Mouse (Mus musculus) skeletal muscle tissue, adult 2 months (tissue): ENCODE measurements around the gene Ago1.

Experiments
- DNase-seq: peaks from one replicate; pipeline ENCODE4 v3.0.0-alpha.2; 2012; ENCODE audit warnings: low read depth, low spot score

Gene Ago1

DNA sequence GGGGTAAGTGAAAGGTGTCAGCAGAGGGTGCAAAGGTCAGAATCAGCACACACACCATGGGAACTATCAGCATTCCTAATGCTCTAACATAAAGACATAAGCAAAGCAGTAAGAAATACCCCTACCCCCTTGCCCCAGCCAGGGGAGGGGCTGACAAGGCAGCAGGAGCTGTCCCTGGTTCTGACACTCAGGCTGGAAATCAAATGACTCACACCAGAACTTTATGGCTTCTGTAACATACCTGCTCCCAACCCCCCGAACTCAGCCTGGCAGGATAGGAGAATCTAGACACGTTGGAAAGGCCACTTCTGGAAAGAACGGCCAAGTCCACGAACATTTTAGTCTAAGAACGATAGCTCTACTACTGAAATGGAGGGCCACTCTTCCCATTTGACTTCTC, 4.6 kb upstream of the Ago1 start:
- DNase-seq, result no peak

DNA sequence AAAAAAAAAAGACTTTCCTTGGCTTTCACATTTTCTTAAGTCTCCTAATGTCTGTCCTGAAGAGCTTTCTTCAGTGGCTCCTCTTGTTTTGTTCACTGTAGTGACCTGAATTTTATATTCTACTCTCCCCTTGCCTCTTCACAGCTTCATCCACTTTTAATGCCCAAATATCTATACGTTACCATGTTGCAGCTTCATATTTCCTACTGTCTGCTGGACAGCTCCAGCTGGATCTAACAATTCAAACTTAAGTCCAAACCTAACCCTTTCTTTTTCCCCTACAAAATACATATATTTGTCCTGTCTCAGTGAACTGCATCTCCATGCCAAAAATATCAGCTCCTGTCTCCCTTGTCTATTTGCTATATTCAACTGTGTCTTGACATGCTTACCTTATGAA, 951 bp upstream of the Ago1 start:
- no peak for DNase-seq

DNA sequence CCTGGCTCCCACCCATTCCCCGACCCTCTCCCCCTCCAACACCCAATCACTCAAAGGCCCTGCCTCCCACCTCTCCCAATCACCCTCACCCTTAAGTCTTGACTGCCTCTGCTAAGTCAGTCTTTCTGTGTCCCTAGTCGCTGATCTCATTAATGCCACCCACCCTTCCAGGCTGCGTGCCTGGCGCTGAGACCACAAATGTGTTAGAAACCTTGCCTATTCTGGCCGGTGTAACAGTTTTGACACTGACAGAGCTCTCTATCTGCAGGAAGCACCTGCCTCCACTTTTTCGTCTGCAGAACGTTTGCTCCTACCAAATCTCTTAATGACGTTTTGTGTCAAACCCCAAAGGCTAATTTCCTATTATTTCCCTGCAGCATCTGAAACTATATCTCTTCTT, 542 bp upstream of the Ago1 start:
- DNase-seq, result no peak

DNA sequence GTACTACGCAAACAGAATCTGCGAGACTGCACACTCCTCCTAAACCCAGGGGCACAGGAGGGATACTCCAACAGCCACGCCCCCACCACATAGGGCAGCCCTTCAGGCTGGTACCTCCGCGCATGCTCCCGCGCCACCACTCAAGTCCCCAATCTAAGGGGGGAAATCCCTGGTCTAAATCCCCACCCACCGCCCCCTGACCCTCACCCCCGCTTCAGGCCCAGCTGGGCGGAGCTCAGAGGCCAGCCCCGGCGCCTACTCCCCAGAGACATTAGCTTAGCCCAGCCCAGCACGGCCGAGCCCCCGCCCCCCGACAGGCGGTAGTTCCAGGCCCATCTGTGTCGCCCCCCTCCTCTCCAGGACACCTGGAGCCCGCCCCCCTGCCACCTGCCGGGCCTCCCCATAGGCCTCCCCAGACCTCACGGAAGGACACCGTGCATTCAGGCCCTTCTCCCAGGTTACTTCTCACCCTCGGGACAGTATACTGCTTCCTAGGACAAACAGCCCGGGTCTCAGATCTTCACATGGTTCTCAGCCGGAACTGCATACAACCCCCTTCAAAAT, 580 bp downstream of the Ago1 start:
- peak; percentile 13 for DNase-seq

DNA sequence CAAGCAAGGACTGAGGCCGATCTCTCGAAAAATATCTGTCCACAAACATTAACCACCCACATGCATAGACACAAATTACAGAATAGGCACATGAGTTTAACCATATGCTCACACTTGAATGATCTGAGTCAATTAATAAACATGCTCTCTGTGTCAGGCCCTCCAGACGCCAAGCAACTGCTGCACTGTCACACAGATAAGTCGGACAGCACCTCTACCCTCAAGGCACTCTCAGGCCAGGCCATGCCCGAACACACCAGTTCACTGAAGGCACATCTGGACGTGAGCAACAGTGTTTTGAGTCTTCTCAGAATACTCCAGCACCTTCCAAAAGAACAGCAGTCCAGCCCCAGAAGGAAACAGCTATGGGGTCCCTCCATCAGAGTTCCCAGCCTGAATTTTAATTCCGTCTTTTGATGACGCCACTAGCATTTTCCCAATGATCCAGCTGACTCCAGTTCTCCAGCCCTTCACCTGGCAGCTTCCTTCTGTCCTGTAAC, 2.1 kb downstream of the Ago1 start:
- no peak for DNase-seq

DNA sequence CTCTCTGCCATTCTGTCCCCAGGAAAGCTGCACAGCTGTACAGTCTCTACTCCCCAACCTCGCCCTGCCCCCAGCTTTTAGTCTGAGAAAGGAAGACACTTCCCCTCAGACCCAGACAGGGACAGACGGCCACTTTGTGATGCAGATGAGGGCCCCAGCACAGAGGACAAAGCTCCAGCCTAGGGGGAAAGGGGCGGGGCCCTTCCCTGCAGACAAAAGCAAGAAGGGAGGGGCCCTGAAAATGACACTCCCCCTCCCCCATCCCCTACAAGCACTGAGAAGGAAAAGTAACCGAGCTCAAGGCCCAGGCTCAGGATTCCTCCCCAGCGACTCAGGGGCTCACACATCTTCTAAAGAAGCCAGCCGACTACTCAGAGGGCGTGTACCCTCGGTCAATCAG, 2.5 kb downstream of the Ago1 start:
- DNase-seq, result no peak

DNA sequence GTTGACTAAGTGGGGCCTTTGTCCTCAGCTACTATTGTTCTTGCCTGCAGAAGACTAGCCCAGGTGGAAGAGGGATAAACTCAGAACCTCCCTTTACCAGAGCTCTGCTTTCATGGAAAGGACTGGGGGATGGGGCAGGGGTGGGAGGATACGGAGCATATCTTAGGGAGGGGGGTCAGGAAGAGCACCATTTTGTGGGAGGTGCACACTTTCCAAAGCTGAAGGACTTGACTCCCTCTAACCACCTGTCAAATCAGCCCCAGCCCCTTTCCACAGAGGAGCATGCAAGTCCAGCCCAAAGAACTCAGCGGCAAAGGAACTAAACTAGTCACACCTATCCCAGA, 3.5 kb downstream of the Ago1 start:
- DNase-seq, result no peak

DNA sequence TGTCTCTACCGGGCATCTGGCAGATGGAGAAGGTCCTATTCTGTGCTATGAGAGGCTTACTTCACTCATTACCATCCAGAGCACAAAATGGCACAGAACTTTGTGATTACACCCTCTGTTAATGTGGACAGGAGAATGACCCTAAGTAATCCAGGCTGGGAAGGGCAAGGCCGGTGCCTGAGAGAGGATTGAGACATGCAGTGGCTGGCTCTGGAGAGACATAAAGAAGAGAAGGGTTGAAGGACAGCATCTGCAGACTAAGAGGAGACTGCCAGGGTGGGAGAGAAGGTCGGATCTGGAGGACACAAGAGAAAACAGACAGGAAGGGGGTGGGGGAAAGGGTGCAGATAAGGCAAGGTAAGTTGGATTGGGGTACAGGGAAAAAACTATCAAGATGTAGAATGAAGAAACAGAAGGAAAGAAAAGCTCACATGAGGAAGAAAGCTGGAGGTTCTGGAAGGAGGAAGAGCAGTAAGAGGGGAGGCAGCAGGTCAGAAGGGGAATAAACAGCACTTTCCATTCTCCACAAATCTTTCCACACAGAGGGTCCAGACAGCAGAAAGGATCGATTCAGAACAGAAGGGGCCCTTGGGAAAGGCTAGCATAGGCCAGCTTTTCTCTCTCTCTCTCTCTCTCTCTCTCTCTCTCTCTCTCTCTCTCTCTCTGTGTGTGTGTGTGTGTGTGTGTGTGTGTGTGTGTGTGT, 4.0 kb downstream of the Ago1 start:
- no peak for DNase-seq

DNA sequence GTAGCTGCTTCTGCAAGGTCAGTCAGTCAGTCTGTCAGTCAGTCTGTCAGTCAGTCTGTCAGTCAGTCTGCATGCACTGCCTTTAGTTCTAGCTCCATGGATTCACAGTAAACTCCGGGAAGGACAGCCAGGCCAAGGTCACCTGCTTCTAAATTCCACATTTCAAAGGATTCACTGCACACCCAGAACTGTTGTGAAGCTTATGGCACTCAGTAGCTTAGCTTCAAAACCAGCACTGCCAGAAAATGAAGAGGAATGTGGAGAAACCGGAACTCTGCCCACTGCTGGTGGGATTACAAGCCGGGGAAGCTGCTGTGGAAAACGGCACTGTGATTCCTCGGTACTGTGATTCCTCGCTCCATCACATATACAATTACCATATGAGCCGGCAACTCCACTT, 12.9 kb downstream of the Ago1 start:
- no peak for DNase-seq

DNA sequence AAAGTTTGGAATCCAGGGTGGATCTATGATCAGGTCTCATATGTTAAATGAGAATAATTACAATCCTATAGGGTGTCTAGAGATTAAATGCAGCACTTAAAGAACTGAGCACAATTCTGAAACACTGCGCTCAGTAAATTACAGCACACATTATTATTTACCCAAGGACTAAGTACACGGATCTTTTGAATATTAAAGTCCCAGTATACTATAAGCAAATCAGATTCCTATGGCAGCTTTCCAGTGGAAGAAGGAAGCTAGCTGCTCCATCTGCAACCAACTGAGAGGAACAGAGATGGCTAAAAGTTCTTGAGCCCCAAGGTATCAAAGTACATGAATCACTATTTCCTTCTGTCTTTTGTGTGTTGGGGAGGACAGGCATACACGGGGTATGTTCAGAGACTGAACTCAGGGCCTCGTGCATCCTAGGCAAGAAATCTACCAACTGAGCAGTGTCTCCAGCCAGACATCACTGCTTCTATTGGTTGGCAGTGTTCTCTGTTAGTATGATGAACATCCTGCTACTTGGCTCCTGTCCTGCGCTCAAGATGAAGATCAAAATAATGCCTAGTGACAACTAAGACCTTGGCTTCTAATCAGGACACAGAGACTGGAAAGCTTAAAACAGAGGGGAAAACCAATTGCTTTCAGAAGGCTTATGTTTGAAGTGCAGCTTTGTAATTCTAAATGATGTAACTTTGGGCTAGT, 13.7 kb downstream of the Ago1 start:
- DNase-seq, result no peak

DNA sequence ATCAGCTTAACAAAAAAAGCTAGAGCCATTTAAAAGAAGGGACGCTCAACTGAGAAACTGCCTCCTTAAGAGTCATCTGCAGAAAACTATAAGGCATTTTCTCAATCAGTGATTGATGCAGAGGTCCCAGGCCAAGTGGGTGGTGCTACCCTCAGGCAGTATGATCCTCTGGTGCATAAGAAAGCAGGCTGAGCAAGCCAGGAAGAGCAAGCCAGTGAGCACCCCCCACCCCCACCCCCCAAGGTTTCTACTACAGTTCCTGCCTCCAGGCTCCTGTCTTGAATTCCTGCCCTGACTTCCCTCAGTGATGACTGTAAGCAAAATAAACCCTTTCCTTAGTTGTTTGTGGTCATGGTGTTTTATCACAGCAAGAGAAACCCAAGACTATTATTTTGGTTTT, 18.1 kb downstream of the Ago1 start:
- DNase-seq, result no peak

DNA sequence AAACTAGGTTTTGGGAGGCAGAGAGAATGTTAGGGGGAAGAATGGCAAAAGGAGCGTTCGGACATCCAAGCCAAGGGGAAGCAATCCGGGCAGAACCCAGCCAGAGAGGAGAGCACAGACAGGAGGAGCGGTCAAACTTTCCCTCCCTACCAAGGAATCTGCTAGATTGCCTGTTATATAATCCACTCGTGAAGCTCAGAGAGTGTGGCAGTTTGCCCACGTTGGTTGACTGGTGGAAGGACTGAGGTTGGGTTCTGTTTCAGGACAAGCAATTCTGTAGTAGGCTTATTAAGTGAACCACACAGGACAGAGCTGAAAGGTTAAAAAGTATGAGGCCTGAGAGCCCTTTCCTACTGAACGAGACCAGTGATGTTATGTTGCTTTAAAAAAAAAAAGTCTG, 21.3 kb downstream of the Ago1 start:
- peak; percentile 48 for DNase-seq

DNA sequence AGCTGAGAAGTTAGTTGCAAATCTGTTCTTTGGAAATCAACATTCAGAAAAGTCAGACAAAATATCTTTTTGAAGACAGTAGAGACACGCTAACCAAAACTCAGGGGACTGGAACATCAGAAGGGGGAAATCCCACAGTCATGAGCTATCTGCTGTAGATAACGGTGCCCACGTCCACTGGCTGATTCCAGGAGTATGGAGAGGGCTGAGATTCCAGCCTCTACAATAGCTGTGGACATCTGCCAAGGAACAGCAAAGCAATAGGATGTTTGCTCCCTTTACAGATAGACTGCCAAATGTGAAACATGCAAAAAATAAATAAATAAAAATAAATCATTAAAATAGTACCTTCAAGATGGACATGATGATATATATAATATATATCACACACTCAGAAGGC, 23.9 kb downstream of the Ago1 start:
- DNase-seq, result no peak

DNA sequence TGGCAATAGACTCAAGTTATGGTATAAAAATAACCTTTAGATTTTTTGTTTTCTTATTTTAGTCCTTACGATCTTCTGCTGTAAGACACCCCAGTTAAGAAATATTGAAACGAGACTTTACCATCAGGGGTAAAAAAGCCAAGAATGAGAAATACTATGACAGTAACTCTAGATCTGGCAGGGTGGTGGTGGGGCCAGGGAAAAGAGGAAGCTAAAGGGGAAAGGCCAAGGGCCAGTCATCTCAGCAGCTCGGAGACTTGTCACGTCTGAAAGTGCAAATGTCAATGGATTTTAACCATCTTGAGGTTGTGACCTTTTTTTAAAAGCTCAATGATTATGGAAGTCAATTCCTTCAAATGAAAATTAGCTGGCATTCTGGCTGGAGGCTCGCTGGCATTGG, 30.1 kb downstream of the Ago1 start:
- no peak for DNase-seq

DNA sequence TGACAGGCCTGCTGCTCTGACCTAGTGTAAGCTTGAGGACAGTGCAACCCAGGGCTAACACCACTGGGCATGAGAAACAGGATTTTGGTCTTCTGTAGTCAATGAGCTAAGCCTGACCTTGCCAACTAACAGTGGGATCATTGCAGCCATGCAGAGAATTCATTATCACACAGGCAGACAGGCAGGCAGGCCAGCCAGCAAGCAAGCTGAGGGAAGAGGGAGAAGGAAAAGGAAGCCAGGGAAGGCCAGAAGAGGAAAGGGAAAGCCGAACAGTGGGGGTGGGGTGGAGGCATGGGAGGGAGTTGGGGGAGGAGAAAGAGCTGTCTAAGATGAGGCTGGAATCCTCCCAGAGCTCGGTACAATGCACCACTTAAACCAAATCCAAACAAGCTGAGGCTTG, 32.1 kb downstream of the Ago1 start:
- no peak for DNase-seq

DNA sequence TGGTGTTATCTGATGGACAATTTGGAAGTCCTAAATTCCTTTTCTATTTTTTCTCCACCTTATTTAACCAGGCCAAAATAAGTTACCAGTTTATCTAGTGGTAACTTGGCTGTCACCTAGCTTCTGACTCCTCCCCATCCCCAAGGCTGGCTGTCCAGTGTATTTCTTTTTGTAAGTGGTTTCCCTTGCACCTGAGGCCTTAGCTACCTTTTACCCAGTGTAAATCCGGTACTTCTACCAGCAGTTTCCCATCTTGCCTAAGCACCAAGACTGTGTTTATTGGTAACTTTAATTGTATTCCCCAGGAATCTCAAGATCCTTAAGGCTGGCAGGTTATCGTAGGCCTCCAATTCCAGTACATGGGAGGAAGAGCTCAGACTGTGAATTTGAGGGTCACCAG, 34.3 kb downstream of the Ago1 start:
- no peak for DNase-seq

DNA sequence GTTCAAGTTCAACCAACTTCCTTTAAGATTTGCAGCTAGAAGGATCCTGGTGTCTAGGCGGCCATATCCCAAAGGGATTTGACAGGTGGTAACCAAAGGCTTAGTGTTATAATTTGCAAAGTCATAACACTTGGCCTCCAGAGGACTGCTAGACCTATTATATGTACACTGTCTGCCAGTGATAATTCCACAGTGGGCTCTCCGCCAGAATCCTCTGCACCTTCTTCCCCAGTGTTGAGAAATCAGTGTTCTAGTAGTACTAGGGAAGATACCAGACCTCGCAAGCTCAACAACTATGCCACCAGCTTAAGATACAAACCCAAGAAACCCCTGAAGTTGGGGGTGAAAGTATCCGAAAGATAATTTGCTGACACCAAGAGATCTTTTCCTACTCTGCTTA, 35.2 kb downstream of the Ago1 start:
- DNase-seq, result peak; percentile 34

DNA sequence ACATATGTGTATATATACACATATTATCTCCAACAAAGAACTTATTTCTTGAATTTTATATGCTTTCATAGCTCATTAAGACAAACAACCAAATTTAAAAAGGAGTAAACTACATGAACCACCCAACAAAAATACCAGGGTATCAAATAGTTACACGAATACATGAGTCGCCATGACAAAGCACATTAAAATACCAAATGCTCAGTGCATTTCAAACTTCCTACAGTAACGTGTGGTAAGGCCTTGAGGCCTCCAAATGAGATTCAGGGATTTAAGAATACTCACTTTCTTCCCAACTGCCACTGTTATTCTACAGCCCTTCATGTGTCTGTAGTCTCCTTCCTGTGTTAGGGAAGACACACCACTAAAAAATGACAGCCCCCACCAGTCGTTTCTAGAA, 36.6 kb downstream of the Ago1 start:
- DNase-seq, result no peak

DNA sequence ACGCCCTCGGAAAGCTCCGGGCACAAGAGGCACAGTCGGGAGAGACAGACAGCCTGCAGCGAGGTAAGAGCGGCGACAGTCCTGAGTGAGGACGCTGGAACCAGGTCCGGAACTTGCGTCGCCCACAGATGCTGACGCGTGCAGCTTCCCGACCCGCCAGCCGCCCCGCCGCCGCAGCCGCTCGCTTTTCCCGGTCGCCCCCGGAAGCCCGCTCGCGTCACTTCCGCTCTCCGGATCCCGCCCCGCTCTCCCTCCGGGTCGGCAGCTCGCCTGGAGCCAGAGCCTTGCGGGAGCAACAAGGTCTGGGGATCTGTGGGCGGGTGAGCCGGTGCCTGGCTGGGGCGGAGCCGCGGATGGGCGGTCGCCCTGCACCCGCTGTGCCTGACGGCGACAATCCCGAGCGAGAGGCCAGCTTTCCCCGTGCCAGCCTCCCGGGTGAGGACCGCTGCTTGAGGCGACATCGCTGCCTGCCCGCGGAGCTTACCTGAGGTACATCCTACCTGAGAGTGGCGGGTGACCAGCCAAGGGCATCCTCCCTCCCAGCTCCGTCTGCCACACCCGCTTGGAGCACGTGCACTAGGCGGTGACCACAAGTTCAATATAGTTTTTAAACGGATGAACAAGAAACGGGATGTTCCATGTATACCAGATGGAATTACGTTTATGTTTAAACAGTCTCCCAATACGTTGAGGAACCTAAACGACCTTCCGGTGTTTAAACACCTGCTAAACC, 38.9 kb downstream of the Ago1 start, which contains the start of gene Ago3:
TSS of gene Ago3 (minus strand) at position 210 of the 733 bp plus-strand sequence.
- peak; percentile 84 for DNase-seq

DNA sequence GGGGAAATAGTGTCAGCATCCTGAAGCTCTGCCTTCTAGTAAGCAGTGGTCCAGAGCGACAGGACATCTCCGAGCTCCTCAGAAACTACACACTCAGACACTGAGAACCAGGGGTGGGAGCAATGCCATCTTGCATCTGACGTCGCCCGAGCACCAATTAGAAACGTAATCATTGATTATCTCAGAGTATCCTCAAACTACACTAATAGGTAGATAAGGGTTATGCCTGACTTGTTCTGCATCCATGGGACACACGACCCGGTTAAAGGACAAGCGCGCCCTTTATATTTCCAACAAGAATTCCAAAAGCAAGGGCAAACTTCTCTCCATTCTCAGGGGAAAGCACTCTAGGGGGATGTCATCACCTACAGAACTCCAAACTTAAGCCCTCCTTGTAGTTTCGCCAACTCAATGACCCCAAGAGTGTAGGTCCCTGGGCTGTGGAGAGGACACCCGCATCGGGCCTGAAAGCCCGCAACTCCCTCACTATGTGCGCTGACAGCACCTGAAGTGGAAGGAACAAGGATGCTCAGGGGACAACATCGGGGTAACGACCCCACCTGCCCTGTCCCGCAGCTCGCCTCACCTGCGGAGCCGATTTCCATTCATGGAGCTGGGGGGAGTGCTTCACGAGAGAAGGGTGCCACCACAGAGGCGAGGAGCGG, 39.6 kb downstream of the Ago1 start:
- DNase-seq, result no peak

DNA sequence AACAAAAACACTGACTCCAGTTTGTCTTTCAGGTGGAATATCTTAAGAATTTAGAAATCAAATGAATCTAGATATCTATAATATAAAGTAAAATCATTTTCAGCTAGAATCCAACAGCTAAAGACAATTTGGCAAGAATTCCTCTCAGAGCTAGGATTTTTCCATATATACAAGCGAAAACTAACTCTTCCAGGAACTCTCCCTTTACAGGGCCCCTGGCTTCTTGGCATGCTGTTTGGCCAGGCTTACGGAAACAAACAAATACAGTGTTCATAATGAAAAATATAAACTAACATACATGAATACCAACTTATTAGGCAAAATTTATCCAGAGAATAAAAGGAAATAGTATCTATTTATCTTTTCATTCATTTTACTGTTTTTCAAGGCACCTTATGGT, 44.5 kb downstream of the Ago1 start:
- DNase-seq, result no peak

DNA sequence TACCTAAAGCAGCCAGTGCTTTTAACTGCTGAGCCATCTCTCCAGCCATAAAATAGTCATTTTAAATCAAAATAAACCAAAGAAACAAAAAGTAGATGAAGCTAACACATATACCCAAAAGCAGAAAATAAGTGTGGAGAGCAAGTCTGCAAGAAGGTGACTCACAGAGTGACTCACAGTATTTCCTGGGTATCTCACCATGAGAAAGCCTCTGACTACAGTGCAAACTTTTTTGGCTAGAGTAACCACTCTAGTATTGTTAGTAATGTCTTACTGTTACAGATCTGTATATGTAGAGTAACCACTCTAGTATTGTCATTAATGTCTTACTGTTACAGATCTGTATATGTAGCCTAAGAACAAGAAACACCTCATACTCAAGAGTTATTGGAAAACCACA, 52.7 kb downstream of the Ago1 start:
- DNase-seq, result no peak
